Mouse (Mus musculus): ENCODE measurements around the gene Gga3. TPM values are rescaled to one million over a fixed set of nuclear protein-coding genes. Genes with fewer than 3 reads are reported as not detected.

Gene Gga3
- polyA plus RNA-seq, 1 experiment from 2014 or later, result 36.5 TPM

GRCm38 (mm10) chr11:115618001-115618400 lies 14.2 kb upstream of the Gga3 start:
- 81% methylated on average over 2 of the region's 2 CpGs for WGBS
- DNase-seq (ENCODE audit: low spot score) (no peak), ATAC-seq (replicated peaks; ENCODE audit: low FRiP score) (no peak)
- H3K9me3 ChIP-seq (ENCODE audit: control insufficient read depth, low read length), result no peaks in the 10 kb centered on the region
- no peak overlapping the region for H3K27ac ChIP-seq (ENCODE audit: low read depth, low read length)
- H3K9ac ChIP-seq (ENCODE audit: low read length), result no peak overlapping the region
- no peaks in the 10 kb centered on the region for H3K27me3 ChIP-seq (ENCODE audit: control insufficient read depth, insufficient read depth, low read length)
- no peak overlapping the region for H3K4me3 ChIP-seq (ENCODE audit: low read depth, low read length)
- H3K36me3 ChIP-seq (ENCODE audit: control insufficient read depth, insufficient read depth, low read length), result 0 out of 2 replicates have a peak, but pooled peaks cover 2% of the 10 kb centered on the region
- H3K4me1 ChIP-seq (replicated peaks; ENCODE audit: control insufficient read depth, insufficient read depth, low read length), result peaks cover 6% of the 10 kb centered on the region
- H3K4me2 ChIP-seq (ENCODE audit: low read depth, low read length, severe bottlenecking), result no peak overlapping the region

GRCm38 (mm10) chr11:115616893-115617292 lies 13.0 kb upstream of the Gga3 start:
- no peaks in the 10 kb centered on the region for H3K36me3 ChIP-seq (ENCODE audit: control insufficient read depth, insufficient read depth, low read length)
- H3K27me3 ChIP-seq (ENCODE audit: control insufficient read depth, insufficient read depth, low read length), result no peaks in the 10 kb centered on the region
- no peak overlapping the region for H3K4me3 ChIP-seq (ENCODE audit: low read depth, low read length)
- DNase-seq (ENCODE audit: low spot score), result no peak
- H3K9me3 ChIP-seq (ENCODE audit: control insufficient read depth, low read length), result no peaks in the 10 kb centered on the region
- WGBS, result 85% methylated on average over 6 of the region's 6 CpGs
- no peak for ATAC-seq (replicated peaks; ENCODE audit: low FRiP score)
- no peak overlapping the region for H3K4me2 ChIP-seq (ENCODE audit: low read depth, low read length, severe bottlenecking)
- peaks cover 10% of the 10 kb centered on the region for H3K4me1 ChIP-seq (replicated peaks; ENCODE audit: control insufficient read depth, insufficient read depth, low read length)
- no peak overlapping the region for H3K27ac ChIP-seq (ENCODE audit: low read depth, low read length)
- H3K9ac ChIP-seq (ENCODE audit: low read length), result no peak overlapping the region

- H3K4me2 ChIP-seq (ENCODE audit: low read depth, low read length, severe bottlenecking), result no peak overlapping the region
- no peak overlapping the region for H3K9ac ChIP-seq (ENCODE audit: low read length)
- WGBS, result 93% methylated on average over 7 of the region's 7 CpGs
- peaks cover 14% of the 10 kb centered on the region for H3K4me1 ChIP-seq (replicated peaks; ENCODE audit: control insufficient read depth, insufficient read depth, low read length)
- H3K27ac ChIP-seq (ENCODE audit: low read depth, low read length), result no peak overlapping the region
- DNase-seq (ENCODE audit: low spot score) (no peak), ATAC-seq (replicated peaks; ENCODE audit: low FRiP score) (no peak)
- H3K27me3 ChIP-seq (ENCODE audit: control insufficient read depth, insufficient read depth, low read length), result no peaks in the 10 kb centered on the region
- no peaks in the 10 kb centered on the region for H3K36me3 ChIP-seq (ENCODE audit: control insufficient read depth, insufficient read depth, low read length)
- H3K4me3 ChIP-seq (ENCODE audit: low read depth, low read length), result no peak overlapping the region
- no peaks in the 10 kb centered on the region for H3K9me3 ChIP-seq (ENCODE audit: control insufficient read depth, low read length)
Measured at GRCm38 (mm10) chr11:115616371-115616770, 12.5 kb upstream of the Gga3 start.

GRCm38 (mm10) chr11:115615875-115616274 lies 12.0 kb upstream of the Gga3 start:
- Histone ChIP-seq H3K27ac (ENCODE audit: low read depth, low read length) (no peak overlapping the region), H3K9me3 (ENCODE audit: control insufficient read depth, low read length) (no peaks in the 10 kb centered on the region), H3K4me3 (ENCODE audit: low read depth, low read length) (no peak overlapping the region), H3K27me3 (ENCODE audit: control insufficient read depth, insufficient read depth, low read length) (no peaks in the 10 kb centered on the region), H3K36me3 (ENCODE audit: control insufficient read depth, insufficient read depth, low read length) (no peaks in the 10 kb centered on the region), H3K4me1 (replicated peaks; ENCODE audit: control insufficient read depth, insufficient read depth, low read length) (peaks cover 16% of the 10 kb centered on the region), H3K9ac (ENCODE audit: low read length) (no peak overlapping the region), H3K4me2 (ENCODE audit: low read depth, low read length, severe bottlenecking) (no peak overlapping the region)
- WGBS, result 94% methylated on average over 6 of the region's 6 CpGs
- ATAC-seq (replicated peaks; ENCODE audit: low FRiP score) (no peak), DNase-seq (ENCODE audit: low spot score) (no peak)

GRCm38 (mm10) chr11:115615108-115615825 lies 11.4 kb upstream of the Gga3 start:
- H3K27me3 ChIP-seq (ENCODE audit: control insufficient read depth, insufficient read depth, low read length), result no peaks in the 10 kb centered on the region
- H3K4me1 ChIP-seq (replicated peaks; ENCODE audit: control insufficient read depth, insufficient read depth, low read length), result peaks cover 16% of the 10 kb centered on the region
- no peaks in the 10 kb centered on the region for H3K36me3 ChIP-seq (ENCODE audit: control insufficient read depth, insufficient read depth, low read length)
- no peaks in the 10 kb centered on the region for H3K9me3 ChIP-seq (ENCODE audit: control insufficient read depth, low read length)
- H3K4me2 ChIP-seq (ENCODE audit: low read depth, low read length, severe bottlenecking), result no peak overlapping the region
- ATAC-seq (replicated peaks; ENCODE audit: low FRiP score) (no peak), DNase-seq (ENCODE audit: low spot score) (no peak)
- 85% methylated on average over 15 of the region's 15 CpGs for WGBS
- H3K27ac ChIP-seq (ENCODE audit: low read depth, low read length), result no peak overlapping the region
- H3K9ac ChIP-seq (ENCODE audit: low read length), result no peak overlapping the region
- no peak overlapping the region for H3K4me3 ChIP-seq (ENCODE audit: low read depth, low read length)

- Histone ChIP-seq H3K27ac (ENCODE audit: low read depth, low read length) (no peak overlapping the region), H3K4me3 (ENCODE audit: low read depth, low read length) (no peak overlapping the region), H3K4me1 (replicated peaks; ENCODE audit: control insufficient read depth, insufficient read depth, low read length) (peaks cover 16% of the 10 kb centered on the region), H3K4me2 (ENCODE audit: low read depth, low read length, severe bottlenecking) (no peak overlapping the region), H3K36me3 (ENCODE audit: control insufficient read depth, insufficient read depth, low read length) (no peaks in the 10 kb centered on the region), H3K9me3 (ENCODE audit: control insufficient read depth, low read length) (no peaks in the 10 kb centered on the region), H3K27me3 (ENCODE audit: control insufficient read depth, insufficient read depth, low read length) (no peaks in the 10 kb centered on the region), H3K9ac (ENCODE audit: low read length) (no peak overlapping the region)
- ATAC-seq (replicated peaks; ENCODE audit: low FRiP score) (no peak), DNase-seq (ENCODE audit: low spot score) (no peak)
- 84% methylated on average over 10 of the region's 10 CpGs for WGBS
Measured at GRCm38 (mm10) chr11:115614346-115615107, 10.7 kb upstream of the Gga3 start.

- no peak for DNase-seq (ENCODE audit: low spot score)
- peak overlapping the region; percentile 70 for H3K9ac ChIP-seq (ENCODE audit: low read length)
- H3K4me1 ChIP-seq (replicated peaks; ENCODE audit: control insufficient read depth, insufficient read depth, low read length), result peaks cover 16% of the 10 kb centered on the region
- ATAC-seq (replicated peaks; ENCODE audit: low FRiP score), result peak; percentile 16; the same call in 1 of the 2 replicates
- H3K4me3 ChIP-seq (ENCODE audit: low read depth, low read length), result peak overlapping the region; percentile 53
- H3K4me2 ChIP-seq (ENCODE audit: low read depth, low read length, severe bottlenecking), result peak overlapping the region; percentile 89
- no peaks in the 10 kb centered on the region for H3K9me3 ChIP-seq (ENCODE audit: control insufficient read depth, low read length)
- H3K27ac ChIP-seq (ENCODE audit: low read depth, low read length), result no peak overlapping the region
- no peaks in the 10 kb centered on the region; the same call in 1 of the 2 replicates for H3K36me3 ChIP-seq (ENCODE audit: control insufficient read depth, insufficient read depth, low read length)
- under 1% methylated on average over 16 of the region's 16 CpGs for WGBS
- no peaks in the 10 kb centered on the region for H3K27me3 ChIP-seq (ENCODE audit: control insufficient read depth, insufficient read depth, low read length)
Measured at GRCm38 (mm10) chr11:115613138-115613945, 9.5 kb upstream of the Gga3 start.

GRCm38 (mm10) chr11:115612410-115613137 lies 8.7 kb upstream of the Gga3 start, which contains the start of gene Mif4gd:
Gene Mif4gd (minus strand): TSS chr11:115612969.
- Histone ChIP-seq H3K4me2 (ENCODE audit: low read depth, low read length, severe bottlenecking) (peak within 1 kb of the TSS; percentile 89), H3K4me1 (replicated peaks; ENCODE audit: control insufficient read depth, insufficient read depth, low read length) (peaks cover 16% of the 10 kb centered on the region), H3K27me3 (ENCODE audit: control insufficient read depth, insufficient read depth, low read length) (no peaks in the 10 kb centered on the region), H3K9me3 (ENCODE audit: control insufficient read depth, low read length) (no peaks in the 10 kb centered on the region), H3K4me3 (ENCODE audit: low read depth, low read length) (peak within 1 kb of the TSS; percentile 53), H3K27ac (ENCODE audit: low read depth, low read length) (peak within 1 kb of the TSS; percentile 57), H3K36me3 (ENCODE audit: control insufficient read depth, insufficient read depth, low read length) (peaks cover 2% of the 10 kb centered on the region; the same call in 1 of the 2 replicates), H3K9ac (ENCODE audit: low read length) (peak within 1 kb of the TSS; percentile 70)
- WGBS, result under 1% methylated on average over 50 of the region's 80 CpGs
- peak; percentile 92 for DNase-seq (ENCODE audit: low spot score)
- ATAC-seq (replicated peaks; ENCODE audit: low FRiP score), result peak; percentile 85

Data from forebrain, embryonic 11.5 days (tissue).